Mouse (Mus musculus): ENCODE data around the gene Rnf8.

The Rnf8 gene

GRCm38 (mm10) chr17:29614115-29615023, at the start of gene Rnf8, which contains the start of gene Gm28043:
Gene Rnf8, plus strand, starts transcription at chr17:29614790.
Gene Gm28043, plus strand, starts transcription at chr17:29614876.
- peak; percentile 94 for DNase-seq (ENCODE audit: low read depth, low spot score)

- DNase-seq (ENCODE audit: low read depth, low spot score): no peak
These were observed 49.1 kb upstream of the Rnf8 start for GRCm38 (mm10) chr17:29565521-29565920.

- DNase-seq (ENCODE audit: low read depth, low spot score): no peak
These were observed 46.2 kb upstream of the Rnf8 start for GRCm38 (mm10) chr17:29568435-29568834.

- DNase-seq (ENCODE audit: low read depth, low spot score): no peak
These were observed 44.8 kb upstream of the Rnf8 start for GRCm38 (mm10) chr17:29569831-29570230.

DNA sequence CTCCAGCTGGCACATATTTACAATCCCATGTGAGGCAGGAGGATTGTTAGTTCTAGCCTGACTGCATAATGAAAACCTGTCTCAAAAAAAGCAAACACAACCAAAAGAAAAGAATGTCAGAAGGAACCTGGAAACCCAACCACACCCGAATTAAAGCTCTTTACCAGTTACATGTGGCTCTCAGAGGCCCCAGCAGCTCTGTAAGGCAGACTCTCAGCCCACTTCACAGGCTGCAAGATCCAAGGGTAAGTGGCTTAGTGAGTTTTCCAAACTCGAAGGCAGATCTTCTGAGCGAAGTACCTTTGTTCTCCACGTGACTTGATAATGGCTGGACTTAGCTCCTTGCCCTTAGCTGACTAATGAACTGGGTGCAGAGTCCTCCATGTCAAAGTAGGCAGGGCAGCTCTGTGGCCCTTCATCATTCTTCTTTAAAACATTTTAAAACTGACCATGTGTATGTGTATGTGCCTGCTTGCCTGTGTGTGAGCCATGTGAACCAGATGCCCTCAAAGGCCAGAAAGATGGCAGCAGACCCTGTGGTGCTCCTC, 34.9 kb upstream of the Rnf8 start:
- no peak for DNase-seq (ENCODE audit: low read depth, low spot score)

GRCm38 (mm10) chr17:29583569-29583968, 31.0 kb upstream of the Rnf8 start:
- no peak for DNase-seq (ENCODE audit: low read depth, low spot score)

- DNase-seq (ENCODE audit: low read depth, low spot score): no peak
These were observed 30.3 kb upstream of the Rnf8 start for GRCm38 (mm10) chr17:29584306-29584705.

DNA sequence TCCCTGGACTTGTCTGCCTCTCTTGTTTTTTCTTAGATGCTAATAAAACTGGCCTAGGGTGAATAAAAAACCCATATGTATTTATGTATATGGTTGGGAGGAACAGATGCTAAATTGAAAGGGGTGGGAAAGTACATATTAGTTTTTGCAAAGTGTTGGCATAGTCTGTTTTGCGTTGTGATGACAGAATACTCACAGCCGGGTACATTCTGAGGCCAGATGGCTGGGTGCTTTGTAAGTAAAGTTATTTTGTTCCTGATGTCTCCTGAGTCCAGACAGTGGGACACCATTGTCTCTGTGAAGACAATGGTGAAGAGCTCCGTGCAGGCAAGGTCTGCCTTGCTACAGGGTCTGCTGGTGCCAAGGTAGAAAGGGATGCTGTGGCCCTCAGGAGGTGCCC, 29.9 kb upstream of the Rnf8 start:
- DNase-seq (ENCODE audit: low read depth, low spot score): no peak

GRCm38 (mm10) chr17:29585446-29585845, 29.1 kb upstream of the Rnf8 start:
- no peak for DNase-seq (ENCODE audit: low read depth, low spot score)

DNA sequence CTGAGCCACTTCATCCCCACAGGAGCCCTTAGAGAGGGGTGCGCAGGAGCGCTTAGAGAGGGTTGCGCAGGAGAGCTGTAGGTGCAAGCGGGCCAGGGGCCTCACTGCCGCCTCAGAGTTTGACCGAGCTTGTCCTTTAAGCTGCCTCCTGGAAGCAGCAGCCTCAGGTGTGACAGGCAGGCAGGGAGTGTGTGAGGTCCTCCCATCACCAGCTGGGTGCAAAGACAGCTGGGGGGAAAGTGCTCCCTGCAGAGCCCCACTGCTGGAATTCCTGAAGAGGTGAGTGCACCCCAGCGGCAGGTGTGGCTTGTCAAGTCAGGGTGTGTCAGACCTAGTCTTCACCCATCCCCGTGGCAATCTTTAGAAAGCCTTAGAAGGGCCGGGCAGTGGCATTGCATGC, 27.7 kb upstream of the Rnf8 start:
- DNase-seq (ENCODE audit: low read depth, low spot score): no peak

DNA sequence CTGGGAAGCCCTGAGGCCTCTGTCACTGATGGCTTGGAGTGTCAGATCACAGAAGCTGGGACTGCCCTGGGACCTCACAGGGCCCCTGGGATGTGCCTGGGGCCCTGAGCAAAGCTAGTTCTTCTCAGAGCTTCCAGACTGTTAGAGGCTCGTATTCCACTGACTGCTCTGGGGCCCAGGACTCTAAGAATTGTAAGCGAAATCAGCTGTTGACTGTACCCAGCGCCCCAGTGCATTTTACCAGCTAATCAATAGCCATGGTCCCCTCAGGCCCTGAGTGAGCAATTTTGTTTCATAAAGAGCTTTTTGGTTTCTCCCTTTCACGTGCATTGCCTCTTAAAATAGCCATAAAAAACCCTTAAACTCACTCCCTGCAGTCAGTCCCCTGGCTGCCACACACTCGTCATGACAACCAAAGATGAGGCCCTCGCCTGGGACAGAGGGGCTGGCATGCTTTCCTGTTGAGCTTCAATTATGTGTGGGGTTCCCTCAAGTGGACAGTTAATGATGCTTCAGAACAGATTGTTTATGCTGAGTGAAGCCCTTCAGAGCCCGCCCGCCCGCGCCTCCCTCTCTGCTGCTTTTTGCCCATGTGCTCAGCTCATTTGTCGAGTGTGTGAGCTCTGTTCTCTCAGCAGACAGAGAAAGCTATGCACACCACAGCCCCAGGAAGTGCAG, 25.2 kb upstream of the Rnf8 start:
- no peak for DNase-seq (ENCODE audit: low read depth, low spot score)

DNA sequence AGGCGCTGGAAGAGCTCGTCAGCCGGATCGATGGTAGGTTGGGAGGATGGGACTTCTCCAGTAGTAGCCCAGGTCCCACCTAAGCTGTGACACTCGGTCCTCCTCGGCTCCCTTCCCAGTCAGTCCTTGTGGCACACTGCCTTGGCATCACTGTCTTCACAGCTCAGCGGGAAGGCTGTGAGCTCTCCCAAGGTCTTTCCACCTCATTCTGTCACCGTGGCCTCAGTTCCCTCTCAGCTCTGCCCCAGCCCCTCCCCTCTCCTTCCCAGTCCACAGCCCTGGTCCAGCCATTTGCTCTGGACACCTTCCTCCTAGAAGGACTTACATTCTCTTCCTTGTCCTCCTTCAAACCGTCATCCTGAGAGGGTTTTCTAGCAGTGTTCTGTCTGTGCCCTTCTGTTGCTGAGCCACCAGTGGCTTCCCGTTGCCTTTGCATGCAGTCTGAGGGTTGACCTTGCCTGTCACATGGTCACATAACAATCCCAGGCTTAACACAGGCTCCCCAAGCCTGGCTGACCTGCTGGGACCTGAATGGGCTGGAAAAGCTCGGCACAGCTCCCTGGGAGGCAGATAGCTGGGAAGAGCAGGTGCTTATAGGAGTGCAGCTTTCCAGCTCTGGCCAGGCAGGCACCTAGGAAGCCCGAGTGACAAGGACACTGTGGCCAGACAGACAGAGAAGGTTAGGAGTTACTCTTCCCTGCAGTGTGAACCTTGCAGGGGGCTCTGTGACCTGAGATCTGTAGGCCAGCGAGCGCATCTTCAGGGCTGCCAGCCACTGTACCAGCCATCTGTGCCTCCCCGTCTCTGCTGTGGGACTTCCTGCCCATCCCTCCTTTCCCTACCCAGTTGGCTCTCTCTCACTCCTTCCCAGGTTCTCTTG, 18.5 kb upstream of the Rnf8 start:
- DNase-seq (ENCODE audit: low read depth, low spot score): no peak

DNA sequence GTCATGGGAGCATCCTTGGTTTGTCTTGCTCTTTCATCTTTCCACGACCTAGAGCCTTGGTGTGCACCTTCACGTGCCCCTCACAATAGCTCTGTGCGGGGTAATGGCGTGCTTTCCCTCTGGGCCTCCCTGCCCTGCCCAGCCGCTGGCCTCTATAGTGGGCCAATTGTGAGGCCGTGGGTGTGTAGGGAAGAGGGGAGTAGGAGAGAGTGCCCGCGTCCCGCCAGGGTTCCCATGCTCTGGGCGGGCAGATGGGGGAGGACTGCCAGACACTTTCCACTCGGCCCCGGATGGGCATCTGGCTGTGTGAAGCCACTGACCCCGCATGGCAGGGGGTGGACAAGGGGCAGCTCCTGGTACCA, 17.8 kb upstream of the Rnf8 start:
- no peak for DNase-seq (ENCODE audit: low read depth, low spot score)

DNA sequence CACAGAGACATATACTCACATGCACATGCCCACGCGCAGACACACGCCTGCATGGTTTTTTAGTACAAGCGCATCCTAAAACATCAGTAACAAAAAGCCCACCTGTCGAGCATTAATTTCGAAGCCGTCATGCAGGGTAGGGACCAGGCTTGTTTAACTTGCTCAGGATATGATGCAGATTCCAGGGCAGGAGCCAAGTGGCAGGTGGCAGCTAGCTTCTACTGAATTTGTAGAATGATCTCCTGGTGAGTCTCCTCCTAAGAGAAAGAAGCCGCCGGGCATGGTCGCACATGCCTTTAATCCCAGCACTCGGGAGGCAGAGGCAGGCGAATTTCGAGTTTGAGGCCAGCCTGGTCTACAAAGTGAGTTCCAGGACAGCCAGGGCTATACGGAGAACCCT, 15.5 kb upstream of the Rnf8 start:
- DNase-seq (ENCODE audit: low read depth, low spot score): no peak

- no peak for DNase-seq (ENCODE audit: low read depth, low spot score)
These were observed 15.1 kb upstream of the Rnf8 start for GRCm38 (mm10) chr17:29599537-29599936.

GRCm38 (mm10) chr17:29601391-29601790, 13.2 kb upstream of the Rnf8 start:
- DNase-seq (ENCODE audit: low read depth, low spot score): peak; percentile 10

DNA sequence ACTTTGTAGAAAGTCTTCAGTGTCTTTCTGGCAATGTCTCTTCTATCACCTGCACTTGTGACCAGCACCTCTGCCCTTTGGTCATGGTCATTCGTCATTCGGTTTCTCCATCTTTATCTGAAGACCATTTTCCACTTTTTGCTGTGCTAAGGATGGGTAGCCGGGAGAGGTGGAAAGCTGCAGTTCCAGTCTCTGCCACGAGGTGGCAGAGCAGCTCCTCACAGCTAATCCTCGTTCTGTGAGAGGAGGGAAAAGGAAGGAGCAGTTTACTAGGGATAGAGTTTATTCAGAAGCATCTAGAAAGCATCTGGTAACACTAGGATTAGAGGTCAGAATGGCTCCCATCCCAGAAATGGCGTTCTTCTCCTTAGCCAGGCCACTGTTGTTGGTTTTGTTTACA, 11.3 kb upstream of the Rnf8 start:
- peak; percentile 88 for DNase-seq (ENCODE audit: low read depth, low spot score)

DNA sequence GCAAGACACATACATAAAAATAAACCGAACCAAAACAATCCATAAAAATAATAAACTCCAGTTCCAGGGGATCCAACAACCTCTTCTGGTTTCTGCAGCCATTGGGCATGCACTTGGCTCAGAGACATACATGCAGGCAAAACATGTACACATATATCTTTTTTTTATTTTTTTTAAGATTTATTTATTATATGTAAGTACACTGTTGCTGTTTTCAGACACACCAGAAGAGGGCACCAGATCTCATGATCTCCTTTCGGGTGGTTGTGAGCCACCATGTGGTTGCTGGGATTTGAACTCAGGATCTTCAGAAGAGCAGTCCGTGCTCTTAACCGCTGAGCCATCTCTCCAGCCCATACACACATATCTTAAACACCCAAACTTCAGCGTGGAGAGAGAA, 1.1 kb upstream of the Rnf8 start:
- peak; percentile 48 for DNase-seq (ENCODE audit: low read depth, low spot score)

- no peak for DNase-seq (ENCODE audit: low read depth, low spot score)
These were observed 498 bp downstream of the Rnf8 start for GRCm38 (mm10) chr17:29615024-29615551.

GRCm38 (mm10) chr17:29615616-29616015, 1.0 kb downstream of the Rnf8 start:
- DNase-seq (ENCODE audit: low read depth, low spot score): peak; percentile 42

DNA sequence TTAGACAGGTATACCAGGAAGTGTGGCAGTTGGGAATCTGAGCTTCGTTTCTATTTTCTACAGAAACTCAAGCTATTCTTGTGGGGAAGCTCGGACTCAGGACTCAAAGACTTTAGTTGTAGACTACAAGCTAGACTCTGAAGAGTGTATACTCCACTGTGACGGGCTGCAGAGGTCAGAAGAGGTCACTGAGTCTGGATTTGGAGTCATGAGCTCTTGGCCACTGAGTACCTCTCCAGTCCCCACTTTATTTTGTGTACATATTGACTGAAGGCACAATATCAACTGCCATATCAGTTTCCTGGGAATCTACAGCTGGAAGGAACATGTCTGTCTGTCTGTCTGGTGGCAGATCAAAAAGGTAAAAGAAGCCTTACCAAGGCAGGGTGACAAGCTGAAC, 4.6 kb downstream of the Rnf8 start:
- DNase-seq (ENCODE audit: low read depth, low spot score): no peak

Data from 3T3-L1 (cell line).